Mouse (Mus musculus): ENCODE results near the gene 0610030E20Rik. TPM values are rescaled to one million over a fixed set of nuclear protein-coding genes. Genes with fewer than 3 reads are reported as not detected.
A peak's percentile ranks its signal among the peaks of the same experiment; 100 is the strongest.

Gene 0610030E20Rik
- polyA plus RNA-seq, 1 experiment, result 21.8 TPM

DNA sequence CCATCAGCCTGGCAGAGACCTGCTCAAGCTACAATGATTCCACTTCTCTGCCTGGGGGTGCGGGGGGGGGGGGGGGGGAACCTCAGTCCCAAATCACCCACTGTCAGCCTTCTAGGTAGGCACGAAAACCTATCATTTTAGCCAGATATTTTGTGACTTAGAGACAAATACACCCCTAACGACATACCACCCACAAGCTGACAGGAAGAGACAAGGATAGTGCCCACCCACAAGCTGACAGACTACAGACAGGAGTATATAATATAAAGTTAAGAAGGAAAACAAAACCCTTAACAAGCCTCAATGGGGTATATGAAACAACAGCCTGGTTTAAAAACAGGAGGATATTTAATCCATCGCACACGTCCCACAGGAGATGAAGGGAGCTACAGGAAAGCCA is 28.7 kb upstream of the 0610030E20Rik start:
- no peaks in the 10 kb centered on the region for H3K4me1 ChIP-seq (ENCODE audit: control insufficient read depth, insufficient read depth, low read length)
- TF ChIP-seq CTCF (IDR thresholded peaks at IDR 0.05; ENCODE audit: control insufficient read depth, insufficient read depth, low read length), result no peak
- TF ChIP-seq POLR2A (IDR thresholded peaks at IDR 0.05; ENCODE audit: borderline replicate concordance, control insufficient read depth, low read depth, low read length), result no peak
- WGBS, result 64% methylated on average over 5 of the region's 5 CpGs
- H3K4me3 ChIP-seq (replicated peaks; ENCODE audit: control insufficient read depth, low read depth, low read length), result no peak overlapping the region
- H3K27ac ChIP-seq (ENCODE audit: control insufficient read depth, insufficient read depth, low read depth, low read length, poor library complexity), result no peak overlapping the region

GRCm38 (mm10) chr6:72319019-72319418 is 28.1 kb upstream of the 0610030E20Rik start:
- TF ChIP-seq POLR2A (IDR thresholded peaks at IDR 0.05; ENCODE audit: borderline replicate concordance, control insufficient read depth, low read depth, low read length) (no peak), CTCF (IDR thresholded peaks at IDR 0.05; ENCODE audit: control insufficient read depth, insufficient read depth, low read length) (no peak)
- Histone ChIP-seq H3K4me1 (ENCODE audit: control insufficient read depth, insufficient read depth, low read length) (no peaks in the 10 kb centered on the region), H3K4me3 (replicated peaks; ENCODE audit: control insufficient read depth, low read depth, low read length) (no peak overlapping the region), H3K27ac (ENCODE audit: control insufficient read depth, insufficient read depth, low read depth, low read length, poor library complexity) (no peak overlapping the region)
- WGBS, result 66% methylated on average over 11 of the region's 11 CpGs

DNA sequence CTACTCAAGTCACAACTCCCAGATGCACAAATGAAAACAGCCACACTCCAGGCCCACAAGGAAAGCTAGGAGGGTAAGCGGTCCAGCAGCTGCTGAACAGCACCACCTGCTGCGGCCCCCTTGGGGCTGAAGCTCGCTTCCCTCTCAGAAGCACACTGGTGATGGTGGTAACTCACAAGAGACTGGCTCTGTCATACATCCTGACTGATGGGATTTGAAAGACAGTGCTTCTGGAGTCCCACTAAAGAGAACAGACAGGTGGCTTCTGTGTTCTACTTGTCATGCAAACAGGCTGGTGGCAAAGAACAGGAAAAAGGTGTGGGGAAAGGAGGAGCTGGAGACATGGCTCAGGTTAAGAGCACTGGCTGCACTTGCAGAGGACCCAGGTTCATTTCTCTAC is 24.2 kb upstream of the 0610030E20Rik start:
- TF ChIP-seq POLR2A (IDR thresholded peaks at IDR 0.05; ENCODE audit: borderline replicate concordance, control insufficient read depth, low read depth, low read length), result no peak
- TF ChIP-seq CTCF (IDR thresholded peaks at IDR 0.05; ENCODE audit: control insufficient read depth, insufficient read depth, low read length), result no peak
- H3K4me1 ChIP-seq (ENCODE audit: control insufficient read depth, insufficient read depth, low read length), result no peaks in the 10 kb centered on the region
- H3K4me3 ChIP-seq (replicated peaks; ENCODE audit: control insufficient read depth, low read depth, low read length), result no peak overlapping the region
- H3K27ac ChIP-seq (ENCODE audit: control insufficient read depth, insufficient read depth, low read depth, low read length, poor library complexity), result no peak overlapping the region
- 96% methylated on average over 3 of the region's 3 CpGs for WGBS

- no peak for TF ChIP-seq POLR2A (IDR thresholded peaks at IDR 0.05; ENCODE audit: borderline replicate concordance, control insufficient read depth, low read depth, low read length)
- TF ChIP-seq CTCF (IDR thresholded peaks at IDR 0.05; ENCODE audit: control insufficient read depth, insufficient read depth, low read length), result no peak
- H3K4me1 ChIP-seq (ENCODE audit: control insufficient read depth, insufficient read depth, low read length), result peaks cover 4% of the 10 kb centered on the region; the same call in 1 of the 2 replicates
- 82% methylated on average over 6 of the region's 6 CpGs for whole genome bisulfite sequencing
- H3K4me3 ChIP-seq (replicated peaks; ENCODE audit: control insufficient read depth, low read depth, low read length), result no peak overlapping the region
- no peak overlapping the region for H3K27ac ChIP-seq (ENCODE audit: control insufficient read depth, insufficient read depth, low read depth, low read length, poor library complexity)
These were observed 23.2 kb upstream of the 0610030E20Rik start for GRCm38 (mm10) chr6:72323786-72324508.

GRCm38 (mm10) chr6:72326274-72326673 is 20.8 kb upstream of the 0610030E20Rik start:
- TF ChIP-seq POLR2A (IDR thresholded peaks at IDR 0.05; ENCODE audit: borderline replicate concordance, control insufficient read depth, low read depth, low read length) (no peak), CTCF (IDR thresholded peaks at IDR 0.05; ENCODE audit: control insufficient read depth, insufficient read depth, low read length) (peak; percentile 68)
- no peak overlapping the region for H3K27ac ChIP-seq (ENCODE audit: control insufficient read depth, insufficient read depth, low read depth, low read length, poor library complexity)
- 64% methylated on average over 6 of the region's 6 CpGs for WGBS
- no peak overlapping the region for H3K4me3 ChIP-seq (replicated peaks; ENCODE audit: control insufficient read depth, low read depth, low read length)
- H3K4me1 ChIP-seq (ENCODE audit: control insufficient read depth, insufficient read depth, low read length), result peaks cover 6% of the 10 kb centered on the region; the same call in 1 of the 2 replicates

- 69% methylated on average over 5 of the region's 5 CpGs for WGBS
These were observed 18.1 kb upstream of the 0610030E20Rik start for GRCm38 (mm10) chr6:72329019-72329418.

GRCm38 (mm10) chr6:72330133-72330532 is 17.0 kb upstream of the 0610030E20Rik start:
- Histone ChIP-seq H3K4me1 (ENCODE audit: control insufficient read depth, insufficient read depth, low read length) (peaks cover 7% of the 10 kb centered on the region; the same call in 1 of the 2 replicates), H3K4me3 (replicated peaks; ENCODE audit: control insufficient read depth, low read depth, low read length) (no peak overlapping the region), H3K27ac (ENCODE audit: control insufficient read depth, insufficient read depth, low read depth, low read length, poor library complexity) (no peak overlapping the region)
- 90% methylated on average over 4 of the region's 4 CpGs for WGBS
- no peak for TF ChIP-seq POLR2A (IDR thresholded peaks at IDR 0.05; ENCODE audit: borderline replicate concordance, control insufficient read depth, low read depth, low read length)
- no peak for TF ChIP-seq CTCF (IDR thresholded peaks at IDR 0.05; ENCODE audit: control insufficient read depth, insufficient read depth, low read length)

More at GRCm38 (mm10) chr6:72329019-72329418, 18.1 kb upstream of the 0610030E20Rik start:
- peaks cover 7% of the 10 kb centered on the region; the same call in 1 of the 2 replicates for H3K4me1 ChIP-seq (ENCODE audit: control insufficient read depth, insufficient read depth, low read length)
- H3K27ac ChIP-seq (ENCODE audit: control insufficient read depth, insufficient read depth, low read depth, low read length, poor library complexity), result no peak overlapping the region; the same call in 1 of the 2 replicates
- no peak for TF ChIP-seq CTCF (IDR thresholded peaks at IDR 0.05; ENCODE audit: control insufficient read depth, insufficient read depth, low read length)
- no peak for TF ChIP-seq POLR2A (IDR thresholded peaks at IDR 0.05; ENCODE audit: borderline replicate concordance, control insufficient read depth, low read depth, low read length)
- H3K4me3 ChIP-seq (replicated peaks; ENCODE audit: control insufficient read depth, low read depth, low read length), result no peak overlapping the region

DNA sequence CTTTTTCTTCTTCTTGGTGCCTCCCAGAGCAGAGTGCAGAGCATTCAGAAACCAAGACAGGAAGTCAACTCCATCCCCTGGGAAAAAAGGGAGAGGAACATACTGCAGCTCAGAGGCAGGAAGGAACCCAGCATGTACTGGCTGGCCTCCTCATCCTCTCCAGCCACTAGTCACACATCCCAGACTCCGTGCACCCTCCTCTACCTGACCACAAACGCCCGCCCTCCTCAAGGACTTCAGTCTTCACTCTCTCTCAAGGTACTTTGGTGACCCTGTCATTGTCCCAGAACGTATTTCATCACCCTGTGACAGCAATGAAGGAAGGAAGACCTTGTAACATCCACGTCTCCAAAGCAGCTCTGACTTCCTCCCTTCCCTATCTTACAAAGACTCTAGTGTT is 14.0 kb upstream of the 0610030E20Rik start:
- Histone ChIP-seq H3K27ac (ENCODE audit: control insufficient read depth, insufficient read depth, low read depth, low read length, poor library complexity) (0 out of 2 replicates have a peak overlapping the region, but pooled peaks have one; percentile 24), H3K4me1 (ENCODE audit: control insufficient read depth, insufficient read depth, low read length) (peaks cover 7% of the 10 kb centered on the region; the same call in 1 of the 2 replicates), H3K4me3 (replicated peaks; ENCODE audit: control insufficient read depth, low read depth, low read length) (peak overlapping the region; percentile 23)
- 48% methylated on average over 5 of the region's 5 CpGs for WGBS
- TF ChIP-seq CTCF (IDR thresholded peaks at IDR 0.05; ENCODE audit: control insufficient read depth, insufficient read depth, low read length), result no peak
- TF ChIP-seq POLR2A (IDR thresholded peaks at IDR 0.05; ENCODE audit: borderline replicate concordance, control insufficient read depth, low read depth, low read length), result no peak
